Mouse (Mus musculus): ENCODE measurements at regions not wholly inside any gene's neighbourhood (a gene's known extent, or its start where the extent isn't known, plus 50 kb on each side); places are given as distances from the start of the nearest gene placed in this dataset.

DNA sequence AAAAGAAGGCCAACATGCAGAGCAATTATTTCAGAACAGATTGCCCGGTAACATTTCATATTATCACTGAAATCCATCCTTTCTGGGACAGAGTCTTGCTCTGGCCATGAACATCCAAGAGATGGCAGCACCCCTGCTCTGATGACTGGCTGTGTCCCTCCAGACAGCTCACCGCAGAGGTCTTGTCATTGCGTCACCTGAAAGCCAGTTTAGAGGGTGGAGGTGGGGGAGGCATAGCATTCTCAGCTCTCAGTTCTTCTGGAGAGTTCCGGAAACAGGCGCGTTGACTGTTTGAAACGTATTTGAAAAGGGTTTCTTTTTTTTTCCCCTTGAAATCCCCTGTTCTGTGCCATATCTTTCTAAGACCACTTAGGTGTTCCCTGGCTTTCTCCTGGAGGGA is 145.7 kb upstream of the Pgrmc2 start:
- ATAC-seq (ENCODE audit: extremely low read depth, insufficient number of reproducible peaks, low FRiP score, poor library complexity, severe bottlenecking) (no peak), DNase-seq (ENCODE audit: low spot score) (no peak)
- no peak for TF ChIP-seq POLR2AphosphoS5 (IDR thresholded peaks at IDR 0.05; ENCODE audit: insufficient replicate concordance, low read depth, low read length)
- TF ChIP-seq GATA1 (IDR thresholded peaks at IDR 0.05; ENCODE audit: borderline replicate concordance, low read length): no peak
- TF ChIP-seq TAL1 (conservative IDR thresholded peaks at IDR 0.05; ENCODE audit: low read depth, low read length): no peak
- no peak for TF ChIP-seq CTCF (IDR thresholded peaks at IDR 0.05; ENCODE audit: low read depth, low read length)
- no peak for TF ChIP-seq GATA2 (IDR thresholded peaks at IDR 0.05; ENCODE audit: borderline replicate concordance, low read depth, low read length)
- H3K27me3 ChIP-seq (ENCODE audit: insufficient read depth, low read length): peaks cover 4% of the 10 kb centered on the region
- H3K4me3 ChIP-seq (ENCODE audit: low read depth, low read length): no peak overlapping the region
- H3K4me1 ChIP-seq (ENCODE audit: insufficient read depth, low read depth, low read length): no peaks in the 10 kb centered on the region
- no peaks in the 10 kb centered on the region for H3K36me3 ChIP-seq (replicated peaks)
- H3K9me3 ChIP-seq (replicated peaks): no peaks in the 10 kb centered on the region

DNA sequence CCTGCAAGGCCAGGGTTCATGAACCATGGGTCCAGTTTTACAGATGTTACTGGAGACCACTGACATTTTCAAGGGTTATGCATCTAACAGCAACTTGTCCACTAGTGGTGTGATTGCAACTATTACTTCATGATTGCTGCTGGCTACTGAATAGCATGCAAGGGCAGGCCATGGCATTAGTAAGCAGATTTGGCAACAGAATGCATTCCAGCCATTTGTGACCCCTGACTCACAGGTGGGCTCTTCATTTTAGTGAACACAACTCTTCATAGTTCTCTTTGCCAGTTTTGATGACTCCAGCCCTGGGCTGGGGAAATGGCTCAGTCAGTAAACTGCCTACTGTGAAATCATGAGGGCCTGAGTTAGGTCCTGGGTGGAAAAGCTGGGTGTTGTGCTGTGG is 137.9 kb upstream of the Pgrmc2 start:
- no peak overlapping the region for H3K4me3 ChIP-seq (ENCODE audit: low read depth, low read length)
- ATAC-seq (ENCODE audit: extremely low read depth, insufficient number of reproducible peaks, low FRiP score, poor library complexity, severe bottlenecking): no peak
- no peaks in the 10 kb centered on the region; the same call in 1 of the 2 replicates for H3K27me3 ChIP-seq (ENCODE audit: insufficient read depth, low read length)
- H3K36me3 ChIP-seq (replicated peaks): no peaks in the 10 kb centered on the region
- no peak for TF ChIP-seq GATA2 (IDR thresholded peaks at IDR 0.05; ENCODE audit: borderline replicate concordance, low read depth, low read length)
- TF ChIP-seq TAL1 (conservative IDR thresholded peaks at IDR 0.05; ENCODE audit: low read depth, low read length): no peak
- no peak for TF ChIP-seq POLR2AphosphoS5 (IDR thresholded peaks at IDR 0.05; ENCODE audit: insufficient replicate concordance, low read depth, low read length)
- no peak for TF ChIP-seq GATA1 (IDR thresholded peaks at IDR 0.05; ENCODE audit: borderline replicate concordance, low read length)
- no peak for TF ChIP-seq CTCF (IDR thresholded peaks at IDR 0.05; ENCODE audit: low read depth, low read length)
- H3K9me3 ChIP-seq (replicated peaks): no peaks in the 10 kb centered on the region
- DNase-seq (ENCODE audit: low spot score): no peak
- no peaks in the 10 kb centered on the region for H3K4me1 ChIP-seq (ENCODE audit: insufficient read depth, low read depth, low read length)

DNA sequence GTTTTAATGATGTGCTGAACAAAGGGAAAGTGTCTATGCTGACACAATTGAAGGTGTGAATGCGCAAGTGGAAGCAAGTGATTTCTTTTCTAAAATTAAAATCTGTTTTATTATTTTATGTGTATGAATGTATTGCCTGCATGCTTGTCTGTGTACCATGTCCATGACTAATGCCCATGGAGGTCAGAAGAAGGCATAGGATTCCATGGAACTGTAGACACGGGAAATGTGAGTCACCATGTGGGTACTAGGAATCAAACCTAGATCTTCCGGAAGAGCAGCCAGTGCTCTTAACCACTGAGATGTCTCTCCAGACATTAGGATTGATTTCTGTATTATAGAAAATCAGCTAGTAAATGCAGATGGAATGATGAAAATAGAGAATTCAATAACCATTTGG is 134.9 kb upstream of the Pgrmc2 start:
- no peak overlapping the region for H3K4me3 ChIP-seq (ENCODE audit: low read depth, low read length)
- H3K36me3 ChIP-seq (replicated peaks): no peaks in the 10 kb centered on the region
- H3K4me1 ChIP-seq (ENCODE audit: insufficient read depth, low read depth, low read length): no peaks in the 10 kb centered on the region
- DNase-seq (ENCODE audit: low spot score) (no peak), ATAC-seq (ENCODE audit: extremely low read depth, insufficient number of reproducible peaks, low FRiP score, poor library complexity, severe bottlenecking) (no peak)
- TF ChIP-seq CTCF (IDR thresholded peaks at IDR 0.05; ENCODE audit: low read depth, low read length) (no peak), TAL1 (conservative IDR thresholded peaks at IDR 0.05; ENCODE audit: low read depth, low read length) (no peak), GATA1 (IDR thresholded peaks at IDR 0.05; ENCODE audit: borderline replicate concordance, low read length) (no peak), POLR2AphosphoS5 (IDR thresholded peaks at IDR 0.05; ENCODE audit: insufficient replicate concordance, low read depth, low read length) (no peak), GATA2 (IDR thresholded peaks at IDR 0.05; ENCODE audit: borderline replicate concordance, low read depth, low read length) (no peak)
- no peaks in the 10 kb centered on the region for H3K9me3 ChIP-seq (replicated peaks)
- peaks cover 3% of the 10 kb centered on the region; the same call in 1 of the 2 replicates for H3K27me3 ChIP-seq (ENCODE audit: insufficient read depth, low read length)

DNA sequence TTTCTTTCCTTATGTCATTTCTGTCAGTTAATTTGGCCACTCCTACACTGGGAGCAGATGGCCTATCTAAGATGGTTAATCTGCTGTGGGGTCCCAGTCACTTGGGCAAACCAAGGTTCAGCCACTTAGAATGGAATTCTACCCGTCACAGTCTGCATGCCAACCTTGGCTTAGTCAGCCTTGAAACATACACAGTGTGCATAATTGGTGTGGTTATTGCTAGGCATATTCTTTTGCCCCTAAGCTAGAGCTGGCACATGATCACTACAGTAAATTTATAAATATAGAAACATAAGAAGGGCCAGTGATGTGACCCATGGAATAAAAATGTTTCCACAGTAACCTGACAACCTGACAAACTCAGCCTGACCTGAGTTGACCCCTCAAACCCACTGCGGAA is 130.7 kb upstream of the Pgrmc2 start:
- peaks cover 4% of the 10 kb centered on the region for H3K27me3 ChIP-seq (ENCODE audit: insufficient read depth, low read length)
- no peak for TF ChIP-seq CTCF (IDR thresholded peaks at IDR 0.05; ENCODE audit: low read depth, low read length)
- no peak for TF ChIP-seq POLR2AphosphoS5 (IDR thresholded peaks at IDR 0.05; ENCODE audit: insufficient replicate concordance, low read depth, low read length)
- no peak for TF ChIP-seq GATA1 (IDR thresholded peaks at IDR 0.05; ENCODE audit: borderline replicate concordance, low read length)
- TF ChIP-seq GATA2 (IDR thresholded peaks at IDR 0.05; ENCODE audit: borderline replicate concordance, low read depth, low read length): no peak
- TF ChIP-seq TAL1 (conservative IDR thresholded peaks at IDR 0.05; ENCODE audit: low read depth, low read length): no peak
- H3K36me3 ChIP-seq (replicated peaks): no peaks in the 10 kb centered on the region
- no peaks in the 10 kb centered on the region for H3K4me1 ChIP-seq (ENCODE audit: insufficient read depth, low read depth, low read length)
- DNase-seq (ENCODE audit: low spot score) (no peak), ATAC-seq (ENCODE audit: extremely low read depth, insufficient number of reproducible peaks, low FRiP score, poor library complexity, severe bottlenecking) (no peak)
- H3K9me3 ChIP-seq (replicated peaks): no peaks in the 10 kb centered on the region
- H3K4me3 ChIP-seq (ENCODE audit: low read depth, low read length): no peak overlapping the region

DNA sequence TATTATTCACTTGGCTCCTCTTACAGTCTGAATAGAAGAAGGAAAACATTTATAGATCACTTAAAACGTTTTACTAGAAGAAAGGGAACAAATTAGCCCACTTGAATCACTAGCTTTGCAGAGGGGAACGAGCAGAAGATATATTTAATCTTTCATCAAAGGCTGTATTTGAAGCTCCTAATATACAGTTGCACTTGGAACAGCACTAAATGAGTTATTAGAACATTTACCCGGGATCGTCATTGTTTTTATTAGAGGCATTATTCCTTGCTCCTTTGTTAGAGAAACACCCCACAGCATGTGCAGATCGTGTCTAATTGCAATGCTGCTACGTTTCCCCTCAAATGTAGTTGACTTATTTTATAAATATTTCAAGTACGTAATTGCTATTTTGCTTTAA is 127.5 kb upstream of the Pgrmc2 start:
- Histone ChIP-seq H3K27me3 (ENCODE audit: insufficient read depth, low read length) (peaks cover 6% of the 10 kb centered on the region), H3K36me3 (replicated peaks) (no peaks in the 10 kb centered on the region), H3K4me3 (ENCODE audit: low read depth, low read length) (no peak overlapping the region), H3K9me3 (replicated peaks) (no peaks in the 10 kb centered on the region), H3K4me1 (ENCODE audit: insufficient read depth, low read depth, low read length) (no peaks in the 10 kb centered on the region)
- ATAC-seq (ENCODE audit: extremely low read depth, insufficient number of reproducible peaks, low FRiP score, poor library complexity, severe bottlenecking) (no peak), DNase-seq (ENCODE audit: low spot score) (no peak)
- TF ChIP-seq POLR2AphosphoS5 (IDR thresholded peaks at IDR 0.05; ENCODE audit: insufficient replicate concordance, low read depth, low read length) (no peak), CTCF (IDR thresholded peaks at IDR 0.05; ENCODE audit: low read depth, low read length) (no peak), GATA1 (IDR thresholded peaks at IDR 0.05; ENCODE audit: borderline replicate concordance, low read length) (no peak), TAL1 (conservative IDR thresholded peaks at IDR 0.05; ENCODE audit: low read depth, low read length) (no peak), GATA2 (IDR thresholded peaks at IDR 0.05; ENCODE audit: borderline replicate concordance, low read depth, low read length) (no peak)

DNA sequence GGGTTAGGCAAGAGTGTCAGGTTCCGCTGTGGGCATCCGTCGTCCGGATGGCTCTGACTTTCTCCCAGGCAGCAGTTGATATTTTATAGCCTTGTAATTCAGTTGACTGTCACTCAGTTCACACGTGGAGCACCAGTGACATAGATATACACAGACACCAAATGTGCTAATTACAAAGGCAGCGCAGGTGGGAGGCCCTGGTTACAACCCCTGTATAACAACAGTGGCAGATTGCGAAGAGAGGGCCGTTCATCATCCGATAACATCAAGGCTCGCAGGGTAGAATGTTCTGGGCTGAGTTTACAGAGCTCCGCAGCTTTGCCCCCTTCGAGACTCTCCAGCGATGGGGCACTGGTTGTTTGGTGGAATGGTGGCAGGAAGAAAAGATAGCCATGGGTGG is 120.0 kb upstream of the Pgrmc2 start:
- no peak for ATAC-seq (ENCODE audit: extremely low read depth, insufficient number of reproducible peaks, low FRiP score, poor library complexity, severe bottlenecking)
- no peaks in the 10 kb centered on the region for H3K9me3 ChIP-seq (replicated peaks)
- H3K36me3 ChIP-seq (replicated peaks): no peaks in the 10 kb centered on the region
- no peak for DNase-seq (ENCODE audit: low spot score)
- TF ChIP-seq POLR2AphosphoS5 (IDR thresholded peaks at IDR 0.05; ENCODE audit: insufficient replicate concordance, low read depth, low read length) (no peak), TAL1 (conservative IDR thresholded peaks at IDR 0.05; ENCODE audit: low read depth, low read length) (no peak), CTCF (IDR thresholded peaks at IDR 0.05; ENCODE audit: low read depth, low read length) (no peak), GATA1 (IDR thresholded peaks at IDR 0.05; ENCODE audit: borderline replicate concordance, low read length) (no peak), GATA2 (IDR thresholded peaks at IDR 0.05; ENCODE audit: borderline replicate concordance, low read depth, low read length) (no peak)
- H3K4me3 ChIP-seq (ENCODE audit: low read depth, low read length): no peak overlapping the region
- H3K4me1 ChIP-seq (ENCODE audit: insufficient read depth, low read depth, low read length): no peaks in the 10 kb centered on the region
- peaks cover 3% of the 10 kb centered on the region; the same call in 1 of the 2 replicates for H3K27me3 ChIP-seq (ENCODE audit: insufficient read depth, low read length)
